Comparison of ENCODE assay signal across 31 mouse cellular contexts in the genomic region with DNA sequence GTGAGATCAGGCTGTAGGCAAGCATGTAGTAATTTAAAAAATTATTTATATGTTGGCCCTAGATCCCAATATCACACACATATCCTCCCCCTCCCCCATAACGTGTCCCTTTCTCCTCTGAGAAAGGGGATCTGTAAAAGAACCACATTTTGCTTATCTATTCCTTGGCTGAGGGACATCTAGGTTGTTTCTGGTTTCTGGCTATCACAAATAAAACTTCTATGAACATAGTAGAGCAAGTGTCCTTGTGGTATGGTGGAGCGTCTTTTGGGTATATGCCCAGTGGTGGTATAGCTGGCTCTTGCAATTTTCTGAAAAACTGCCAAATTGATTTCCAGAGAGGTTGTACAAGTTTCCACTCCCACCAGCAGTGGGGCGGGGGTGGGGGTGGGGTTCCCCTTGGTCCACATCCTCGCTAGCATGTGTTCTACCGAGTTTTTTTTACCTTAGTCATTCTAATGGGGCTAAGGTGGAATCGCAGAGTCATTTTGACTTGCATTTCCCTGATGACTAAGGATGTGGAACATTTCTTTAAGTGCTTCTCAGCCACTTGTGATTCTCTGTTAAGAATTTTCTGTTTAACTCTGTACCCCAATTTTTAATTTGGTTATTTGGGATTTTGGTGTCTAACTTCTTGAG. TPM values are rescaled to one million over a fixed set of nuclear protein-coding genes. Genes with fewer than 3 reads are reported as not detected.
A peak's percentile ranks its signal among the peaks of the same experiment; 100 is the strongest.
DNase-seq lines count a peak whose midpoint lies in the region; ATAC-seq lines count a peak whose summit lies in the region.
"Had no signal": no experiment of that assay in that cellular context is flagged by ENCODE, and none has a peak within 500 bp of the region (broad histone marks: within the 10 kb centered on the region; RNA-seq: fewer than 3 reads in every experiment).

No protein-coding gene starts in this region.

- no peak overlapping the region for H3K4me3 ChIP-seq in liver, embryonic 11.5 days (ENCODE audit: low read depth, low read length)
- H3K4me3 ChIP-seq in liver, embryonic 13.5 days (replicated peaks) = no peak overlapping the region
- no peak overlapping the region for H3K4me3 ChIP-seq in midbrain, embryonic 11.5 days (ENCODE audit: low read depth, low read length)
- H3K4me3 ChIP-seq: embryonic facial prominence, embryonic 13.5 days; erythroblast, embryonic 14.5 days; heart, embryonic 13.5 days; hindbrain, embryonic 12.5 days; kidney, embryonic 15.5 days; limb, embryonic 10.5 days; neural tube, embryonic 12.5 days had no signal

- no peaks in the 10 kb centered on the region for H3K9me3 ChIP-seq in liver, embryonic 11.5 days (ENCODE audit: control insufficient read depth, low read length)
- H3K9me3 ChIP-seq in liver, embryonic 13.5 days (replicated peaks) = no peaks in the 10 kb centered on the region
- no peaks in the 10 kb centered on the region for H3K9me3 ChIP-seq in midbrain, embryonic 11.5 days (ENCODE audit: control insufficient read depth, low read length)
- H3K9me3 ChIP-seq: embryonic facial prominence, embryonic 13.5 days; heart, embryonic 13.5 days; hindbrain, embryonic 12.5 days; kidney, embryonic 15.5 days; limb, embryonic 10.5 days; neural tube, embryonic 12.5 days had no signal

- H3K27me3 ChIP-seq in liver, embryonic 11.5 days (replicated peaks; ENCODE audit: control insufficient read depth, insufficient read depth, low read length) = no peaks in the 10 kb centered on the region
- H3K27me3 ChIP-seq in liver, embryonic 13.5 days = no peaks in the 10 kb centered on the region
- H3K27me3 ChIP-seq in midbrain, embryonic 11.5 days (ENCODE audit: control insufficient read depth, insufficient read depth, low read length) = no peaks in the 10 kb centered on the region
- H3K27me3 ChIP-seq: embryonic facial prominence, embryonic 13.5 days; heart, embryonic 13.5 days; hindbrain, embryonic 12.5 days; kidney, embryonic 15.5 days; neural tube, embryonic 12.5 days had no signal

- no peaks in the 10 kb centered on the region for H3K36me3 ChIP-seq in liver, embryonic 11.5 days (ENCODE audit: control insufficient read depth, insufficient read depth, low read length)
- no peaks in the 10 kb centered on the region for H3K36me3 ChIP-seq in liver, embryonic 13.5 days
- H3K36me3 ChIP-seq in midbrain, embryonic 11.5 days (ENCODE audit: control insufficient read depth, insufficient read depth, low read length) = no peaks in the 10 kb centered on the region
- H3K36me3 ChIP-seq: embryonic facial prominence, embryonic 13.5 days; heart, embryonic 13.5 days; hindbrain, embryonic 12.5 days; kidney, embryonic 15.5 days; limb, embryonic 10.5 days; neural tube, embryonic 12.5 days had no signal

- no peak overlapping the region for H3K4me2 ChIP-seq in liver, embryonic 11.5 days
- H3K4me2 ChIP-seq in liver, embryonic 13.5 days = no peak overlapping the region
- H3K4me2 ChIP-seq in midbrain, embryonic 11.5 days = no peak overlapping the region
- H3K4me2 ChIP-seq: embryonic facial prominence, embryonic 13.5 days; heart, embryonic 13.5 days; hindbrain, embryonic 12.5 days; kidney, embryonic 15.5 days; neural tube, embryonic 12.5 days had no signal

- no peaks in the 10 kb centered on the region; the same call in 1 of the 2 replicates for H3K4me1 ChIP-seq in liver, embryonic 11.5 days (replicated peaks; ENCODE audit: control insufficient read depth, insufficient read depth, low read length)
- peaks cover 15% of the 10 kb centered on the region for H3K4me1 ChIP-seq in liver, embryonic 13.5 days (replicated peaks)
- H3K4me1 ChIP-seq in midbrain, embryonic 11.5 days (ENCODE audit: control insufficient read depth, insufficient read depth, low read length) = peaks cover 4% of the 10 kb centered on the region; the same call in 1 of the 2 replicates
- H3K4me1 ChIP-seq: heart, embryonic 13.5 days; limb, embryonic 10.5 days had no signal

- ATAC-seq in liver, embryonic 11.5 days (replicated peaks; ENCODE audit: low FRiP score) = no peak
- peak; percentile 74 for ATAC-seq in common myeloid progenitor, adult 5-6 weeks (replicated peaks; ENCODE audit: low read depth, poor library complexity, severe bottlenecking)
- peak; percentile 77 for ATAC-seq in liver, embryonic 13.5 days (ENCODE audit: low read depth)
- ATAC-seq in megakaryocyte-erythroid progenitor cell, adult 5-6 weeks (replicated peaks; ENCODE audit: low FRiP score, low TSS enrichment, poor library complexity, severe bottlenecking) = peak; percentile 61
- ATAC-seq in midbrain, embryonic 11.5 days (ENCODE audit: low FRiP score) = no peak

- H3K27ac ChIP-seq in liver, embryonic 11.5 days (ENCODE audit: low read depth, low read length) = no peak overlapping the region
- H3K27ac ChIP-seq in liver, embryonic 13.5 days = peak overlapping the region; percentile 35
- H3K27ac ChIP-seq in midbrain, embryonic 11.5 days (ENCODE audit: low read depth, low read length) = no peak overlapping the region
- H3K27ac ChIP-seq: embryonic facial prominence, embryonic 13.5 days; heart, embryonic 13.5 days; hindbrain, embryonic 12.5 days; kidney, embryonic 15.5 days; limb, embryonic 10.5 days; neural tube, embryonic 12.5 days had no signal

- DNase-seq in liver = peak; percentile 69
- DNase-seq in liver, embryonic 11.5 days (ENCODE audit: low spot score) = no peak
- no peak for DNase-seq in liver, embryonic 13.5 days
- DNase-seq in layer of hippocampus, adult 9-11 months = no peak
- DNase-seq in layer of hippocampus, adult 9-10 months (ENCODE audit: low spot score) = no peak
- no peak for DNase-seq in midbrain, embryonic 11.5 days (ENCODE audit: low spot score, missing footprints)
- DNase-seq: adrenal gland, adult 2 months; cerebellum, adult 2 months; cerebellum, postnatal 25 days; embryo, embryonic 11 days; heart, postnatal 14 days; kidney, adult 11 months; kidney, postnatal 36 days; midbrain, embryonic 14.5 days; right cerebral cortex, postnatal 25 days; spleen, adult 18-20 months had no signal

- H3K9ac ChIP-seq in liver, embryonic 11.5 days (ENCODE audit: low read depth, low read length) = no peak overlapping the region
- no peak overlapping the region for H3K9ac ChIP-seq in liver, embryonic 13.5 days
- H3K9ac ChIP-seq in midbrain, embryonic 11.5 days (ENCODE audit: low read length) = no peak overlapping the region
- H3K9ac ChIP-seq: embryonic facial prominence, embryonic 13.5 days; heart, embryonic 13.5 days; hindbrain, embryonic 12.5 days; kidney, embryonic 15.5 days; neural tube, embryonic 12.5 days had no signal

- WGBS in liver, embryonic 11.5 days = 54% methylated on average over 6 of the region's 6 CpGs
- WGBS in liver, embryonic 13.5 days (ENCODE audit: insufficient replicate concordance) = 25% methylated on average over 6 of the region's 6 CpGs
- WGBS in midbrain, embryonic 11.5 days = 88% methylated on average over 6 of the region's 6 CpGs

RNA-seq across cellular contexts. Expression of a gene that starts 3.9 kb away (rescaled TPM):
- polyA plus RNA-seq in liver, embryonic 11.5 days (2014; fragmentation: Nextera tagmentation; extraction: Ambion mirVana) = 44.2 and 44.5 TPM in 2 replicates
- not detected in 2 replicates for total RNA-seq in common myeloid progenitor, adult 5-6 weeks (2017)
- polyA plus RNA-seq in liver, embryonic 13.5 days (2015; fragmentation: Nextera tagmentation; extraction: Ambion mirVana) = 68.2 and 89.7 TPM in 2 replicates
- not detected in 2 replicates for total RNA-seq in megakaryocyte-erythroid progenitor cell, adult 5-6 weeks (2014; fragmentation: Nextera tagmentation)
- total RNA-seq in megakaryocyte-erythroid progenitor cell, adult 5-6 weeks (2017) = not detected in 2 replicates
- polyA plus RNA-seq in midbrain, embryonic 11.5 days (2014; fragmentation: Nextera tagmentation; extraction: Ambion mirVana) = not detected in 2 replicates
- total RNA-seq: gastrocnemius, adult 8-10 months; heart, postnatal 14 days; layer of hippocampus, adult 8-10 months; left cerebral cortex, adult 18-20 months had no signal
- polyA plus RNA-seq: adrenal gland, adult 2 months; cerebellum, adult 2 months; embryonic facial prominence, embryonic 13.5 days; erythroblast, embryonic 14.5 days; frontal cortex, adult 2 months; gonadal fat pad, adult 2 months; hindbrain, embryonic 12.5 days; limb, embryonic 10.5 days; midbrain, embryonic 14.5 days; testis, adult 2 months had no signal

RNA-seq across cellular contexts. Expression of a gene that starts 46.0 kb away (rescaled TPM):
- 18.6 and 20.8 TPM in 2 replicates for polyA plus RNA-seq in liver, embryonic 11.5 days (2014; fragmentation: Nextera tagmentation; extraction: Ambion mirVana)
- total RNA-seq in common myeloid progenitor, adult 5-6 weeks (2017) = 38.4 and 38.6 TPM in 2 replicates
- polyA plus RNA-seq in liver, embryonic 13.5 days (2015; fragmentation: Nextera tagmentation; extraction: Ambion mirVana) = 14.6 and 15.5 TPM in 2 replicates
- 28.2 and 28.7 TPM in 2 replicates for total RNA-seq in megakaryocyte-erythroid progenitor cell, adult 5-6 weeks (2014; fragmentation: Nextera tagmentation)
- total RNA-seq in megakaryocyte-erythroid progenitor cell, adult 5-6 weeks (2017) = 34.0 and 41.2 TPM in 2 replicates
- 30.1 and 31.4 TPM in 2 replicates for polyA plus RNA-seq in midbrain, embryonic 11.5 days (2014; fragmentation: Nextera tagmentation; extraction: Ambion mirVana)

Comparison
In these comparisons a context has a peak if more than half of its experiments do, and no peak if none do; other contexts are left out.
1. ATAC-seq: peak in common myeloid progenitor, adult 5-6 weeks (single experiment), liver, embryonic 13.5 days (single experiment) and megakaryocyte-erythroid progenitor cell, adult 5-6 weeks (single experiment); none in liver, embryonic 11.5 days (single experiment) and midbrain, embryonic 11.5 days (single experiment).
2. RNA of a gene that starts 3.9 kb away (polyA plus RNA-seq): 68.2 to 89.7 TPM in liver, embryonic 13.5 days and 44.2 to 44.5 TPM in liver, embryonic 11.5 days; not detected in midbrain, embryonic 11.5 days; every median in the first group is over 10 times any median in the second.